Mouse (Mus musculus) midbrain, postnatal 0 days (tissue): ENCODE results near the gene Camkk1. TPM values are rescaled to one million over a fixed set of nuclear protein-coding genes. Genes with fewer than 3 reads are reported as not detected.

Experiments
- ATAC-seq: fragments of 200-750 bp; cut with Nextera tagmentation; 2 replicates; pipeline ENCODE4 v1.8.0; 2017; ENCODE audit warnings: moderate number of reproducible peaks, mild to moderate bottlenecking, moderate TSS enrichment, moderate library complexity; ENCODE audit not compliant: low FRiP score
- DNase-seq: peaks from one replicate; pipeline ENCODE4 v3.0.0-alpha.2; 2015; ENCODE audit warnings: low spot score
- H3K27ac ChIP-seq: fragments of 300-500 bp; sonication (generic); 2 replicates; pipeline ENCODE4 v1.5.1; 2014; ENCODE audit warnings: low read depth, mild to moderate bottlenecking, low read length, mixed read lengths
- H3K27me3 ChIP-seq: fragments of 300-500 bp; sonication (generic); 2 replicates; pipeline ENCODE4 v1.6.1; 2014; ENCODE audit warnings: low read length, control low read depth, mixed read lengths; ENCODE audit not compliant: insufficient read depth
- H3K36me3 ChIP-seq: fragments of 300-500 bp; sonication (generic); 2 replicates; pipeline ENCODE4 v1.6.1; 2014; ENCODE audit warnings: low read length, control low read depth, mixed read lengths; ENCODE audit not compliant: insufficient read depth
- H3K4me1 ChIP-seq: fragments of 300-500 bp; sonication (generic); 2 replicates; pipeline ENCODE4 v1.6.1; 2014; ENCODE audit warnings: mild to moderate bottlenecking, control low read depth, antibody characterized with exemption, low read length, mixed read lengths; ENCODE audit not compliant: insufficient read depth
- H3K4me2 ChIP-seq: fragments of 300-500 bp; sonication (generic); 2 replicates; pipeline ENCODE4 v1.6.1; 2014; ENCODE audit warnings: low read depth, mild to moderate bottlenecking, low read length, mixed read lengths; ENCODE audit not compliant: poor library complexity, severe bottlenecking
- H3K4me3 ChIP-seq: fragments of 300-500 bp; sonication (generic); 2 replicates; pipeline ENCODE4 v1.5.1; 2014; ENCODE audit warnings: low read depth, mild to moderate bottlenecking, low read length, moderate library complexity
- H3K9ac ChIP-seq: fragments of 300-500 bp; sonication (generic); replicated peaks from 2 replicates; pipeline ENCODE4 v1.6.1; 2014; ENCODE audit warnings: mild to moderate bottlenecking, low read length, moderate library complexity, mixed read lengths; ENCODE audit not compliant: poor library complexity, severe bottlenecking
- H3K9me3 ChIP-seq: fragments of 300-500 bp; sonication (generic); 2 replicates; pipeline ENCODE4 v1.6.1; 2016; ENCODE audit warnings: low read length, control low read depth
- CTCF ChIP-seq: IDR thresholded peaks from 2 replicates; pipeline ENCODE4 v1.5.1; 2016; ENCODE audit warnings: antibody characterized with exemption, mild to moderate bottlenecking
- WGBS: fragments of 180-500 bp; shearing (Covaris S2); extraction: QIAGEN DNeasy Blood & Tissue Kit; methylation state at CpG from one replicate; pipeline ENCODE4 v1.1.7; 2014; 5-methylcytosine and 5-hydroxymethylcytosine counted together
- polyA plus RNA-seq: library from polyadenylated mRNA; unstranded; fragments of >200 nt; fragmentation: Nextera tagmentation; extraction: Ambion mirVana; gene quantifications from 2 replicates; pipeline ENCODE4 v1.2.1, GENCODE M21; 2015
- total RNA-seq: library from RNA; depleted of rRNA; stranded (reverse); fragments of >200 nt; gene quantifications from 2 replicates; pipeline ENCODE4 v1.2.3, GENCODE M21; 2014

The Camkk1 gene
- total and polyA plus RNA-seq, 2 experiments from 2014 or later, result 26.7 to 27.7 TPM

DNA sequence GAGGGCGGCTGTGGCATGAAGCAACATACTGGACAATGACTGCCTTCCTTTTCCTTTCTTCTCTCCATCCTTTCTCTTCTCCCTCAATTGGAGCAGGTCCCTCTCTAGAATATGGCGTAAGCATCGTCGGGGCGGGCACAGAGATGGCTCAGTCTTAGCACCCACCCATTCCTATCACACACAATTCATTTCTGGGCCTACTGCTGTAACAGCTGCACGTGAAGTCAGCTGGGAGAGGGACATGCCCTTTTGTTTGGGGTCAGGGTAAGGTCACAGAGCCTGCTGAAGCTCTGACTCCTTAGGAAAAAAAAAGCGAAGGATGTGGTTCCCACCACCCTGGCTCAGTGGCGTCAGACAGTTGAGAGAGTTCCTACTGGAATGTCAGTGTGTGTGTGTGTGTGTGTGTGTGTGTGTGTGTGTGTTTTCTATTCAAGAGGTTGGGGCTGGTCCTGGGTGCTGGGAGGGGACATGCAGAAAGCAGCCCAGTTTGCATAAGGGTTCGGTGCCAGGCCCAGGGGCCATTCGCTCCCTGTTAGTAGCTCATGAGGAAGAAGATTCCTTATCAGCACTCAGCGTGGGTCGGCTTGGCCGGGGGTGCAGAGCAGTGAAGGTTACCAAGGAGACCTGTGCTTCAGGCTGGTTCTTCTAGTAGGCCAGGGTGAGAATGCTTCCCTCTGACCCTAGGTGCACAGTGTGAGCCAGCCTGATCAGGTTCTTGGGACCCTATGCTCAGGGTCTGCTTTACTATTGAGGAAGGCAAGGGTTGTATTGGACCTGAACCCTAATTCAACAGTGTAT is 21.1 kb upstream of the Camkk1 start:
- Histone ChIP-seq H3K4me3 (no peak overlapping the region), H3K9me3 (no peaks in the 10 kb centered on the region), H3K4me2 (no peak overlapping the region), H3K36me3 (no peaks in the 10 kb centered on the region), H3K4me1 (no peaks in the 10 kb centered on the region), H3K27me3 (no peaks in the 10 kb centered on the region), H3K9ac (no peak overlapping the region), H3K27ac (no peak overlapping the region)
- DNase-seq, result no peak
- 84% methylated on average over 13 of the region's 13 CpGs for WGBS
- TF ChIP-seq CTCF, result no peak
- ATAC-seq, result no peak

DNA sequence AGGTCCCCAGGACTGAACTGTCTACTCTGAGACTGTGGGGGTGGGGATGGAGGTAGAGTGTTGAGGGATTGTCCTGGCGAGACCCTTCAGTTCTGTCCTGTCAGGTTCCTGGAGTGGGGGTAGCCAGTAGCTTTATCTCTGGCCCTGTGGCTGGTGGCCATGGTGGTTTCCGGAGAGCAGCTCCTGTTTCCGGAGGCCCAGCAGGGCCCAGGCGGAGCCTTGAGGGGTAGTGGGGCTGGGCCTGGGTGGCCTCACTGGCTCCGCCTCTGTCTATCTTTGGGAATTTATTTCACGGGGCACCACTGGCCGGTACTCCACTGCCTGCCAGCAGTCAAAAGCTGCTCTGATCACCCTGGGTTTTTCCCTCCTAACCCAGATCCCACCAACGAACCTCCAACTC is 20.0 kb upstream of the Camkk1 start, which contains the start of gene P2rx1:
TSS of gene P2rx1 (plus strand) at position 333 of the 400 bp plus-strand sequence.
- WGBS, result 54% methylated on average over 8 of the region's 8 CpGs
- no peak for TF ChIP-seq CTCF
- no peak within 1 kb of the TSS for H3K4me2 ChIP-seq

DNA sequence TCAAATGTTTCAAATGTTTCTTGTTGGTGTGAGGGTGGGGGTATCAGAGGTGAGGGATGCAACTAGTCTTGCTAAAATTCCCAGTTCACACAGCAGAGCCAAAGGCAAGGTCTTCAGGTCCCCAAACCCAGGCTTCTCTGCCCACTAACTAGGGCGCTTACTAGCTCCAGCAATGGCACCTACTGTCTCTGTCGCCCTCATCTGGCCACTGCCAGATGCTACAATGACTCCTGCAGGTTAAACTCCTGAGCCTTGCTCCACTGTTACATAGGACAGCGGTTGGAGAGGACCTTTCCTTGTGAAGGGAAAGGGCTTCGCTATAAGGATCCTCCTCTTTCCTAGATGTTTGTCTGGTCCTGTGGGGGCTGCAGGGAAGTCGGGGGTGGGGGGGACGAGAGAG is 17.8 kb upstream of the Camkk1 start:
- peak; percentile 85 for TF ChIP-seq CTCF
- ATAC-seq, result no peak
- DNase-seq, result peak; percentile 69

More for the DNA sequence above, 20.0 kb upstream of the Camkk1 start, which contains the start of gene P2rx1:
- H3K27me3 ChIP-seq, result no peaks in the 10 kb centered on the region
- ATAC-seq, result no peak
- no peak within 1 kb of the TSS for H3K27ac ChIP-seq
- no peak within 1 kb of the TSS for H3K4me3 ChIP-seq
- no peak within 1 kb of the TSS for H3K9ac ChIP-seq
- no peaks in the 10 kb centered on the region for H3K36me3 ChIP-seq
- H3K4me1 ChIP-seq, result no peaks in the 10 kb centered on the region
- DNase-seq, result no peak
- H3K9me3 ChIP-seq, result no peaks in the 10 kb centered on the region

DNA sequence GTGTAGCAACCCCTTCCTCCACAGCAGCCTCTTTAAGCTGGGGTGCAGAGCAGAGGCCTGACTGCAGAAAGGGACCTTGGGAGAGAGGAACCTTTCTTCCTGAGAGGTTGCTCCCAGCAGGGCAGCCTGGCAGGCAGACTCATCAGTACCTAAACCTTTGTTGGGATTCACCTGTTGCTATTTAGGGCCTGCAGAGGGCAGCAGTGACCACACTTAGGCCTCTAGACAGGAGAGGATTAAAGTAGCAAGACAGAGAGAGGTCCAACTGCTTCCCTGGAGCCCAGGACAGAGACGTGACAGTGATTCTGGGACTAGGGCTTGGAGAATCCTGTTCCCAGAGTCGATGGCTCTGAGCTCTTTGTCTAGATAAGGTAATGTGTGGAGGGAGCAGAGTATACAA is 12.4 kb upstream of the Camkk1 start:
- Histone ChIP-seq H3K36me3 (no peaks in the 10 kb centered on the region), H3K27ac (no peak overlapping the region), H3K9ac (no peak overlapping the region), H3K4me3 (no peak overlapping the region), H3K27me3 (no peaks in the 10 kb centered on the region; the same call in 1 of the 2 replicates), H3K9me3 (no peaks in the 10 kb centered on the region), H3K4me1 (no peaks in the 10 kb centered on the region), H3K4me2 (no peak overlapping the region)
- ATAC-seq (no peak), DNase-seq (peak; percentile 79)
- 2% methylated on average over 2 of the region's 2 CpGs for WGBS
- peak; percentile 86 for TF ChIP-seq CTCF

More for the DNA sequence above, 17.8 kb upstream of the Camkk1 start:
- Histone ChIP-seq H3K27me3 (no peaks in the 10 kb centered on the region), H3K4me1 (no peaks in the 10 kb centered on the region), H3K9ac (no peak overlapping the region), H3K36me3 (no peaks in the 10 kb centered on the region), H3K4me3 (no peak overlapping the region), H3K9me3 (no peaks in the 10 kb centered on the region), H3K27ac (no peak overlapping the region), H3K4me2 (no peak overlapping the region)
- WGBS, result 9% methylated on average over 6 of the region's 6 CpGs

DNA sequence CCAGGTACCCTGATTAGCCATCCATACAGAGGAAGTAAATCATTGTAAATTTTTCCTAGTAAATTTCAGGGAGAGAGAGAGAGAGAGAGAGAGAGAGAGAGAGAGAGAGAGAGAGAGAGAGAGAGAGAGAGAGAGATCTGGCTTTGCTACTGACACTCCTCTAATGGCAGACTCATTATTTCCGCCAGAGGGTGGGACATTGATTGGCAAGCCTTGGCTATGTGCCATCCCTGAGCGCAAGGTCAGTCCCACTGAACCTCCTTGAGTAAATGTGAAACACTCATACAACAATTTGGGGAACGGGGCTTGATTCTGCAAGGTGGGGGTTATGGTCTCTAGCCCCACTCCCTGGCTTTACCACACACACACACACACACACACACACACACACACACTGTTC is 11.7 kb upstream of the Camkk1 start:
- no peak for ATAC-seq

More for the DNA sequence above, 11.7 kb upstream of the Camkk1 start:
- Histone ChIP-seq H3K27me3 (no peaks in the 10 kb centered on the region; the same call in 1 of the 2 replicates), H3K27ac (no peak overlapping the region), H3K4me1 (no peaks in the 10 kb centered on the region), H3K4me2 (no peak overlapping the region), H3K9me3 (no peaks in the 10 kb centered on the region), H3K4me3 (no peak overlapping the region), H3K9ac (no peak overlapping the region), H3K36me3 (no peaks in the 10 kb centered on the region)
- WGBS, result 80% methylated on average over 3 of the region's 3 CpGs
- no peak for TF ChIP-seq CTCF
- no peak for DNase-seq
